Mouse (Mus musculus): Measurements from ENCODE around the gene Tctn3. TPM values are rescaled to one million over a fixed set of nuclear protein-coding genes. Genes with fewer than 3 reads are reported as not detected.

Gene Tctn3
- polyA plus RNA-seq, 1 experiment, result 27.8 TPM

DNA sequence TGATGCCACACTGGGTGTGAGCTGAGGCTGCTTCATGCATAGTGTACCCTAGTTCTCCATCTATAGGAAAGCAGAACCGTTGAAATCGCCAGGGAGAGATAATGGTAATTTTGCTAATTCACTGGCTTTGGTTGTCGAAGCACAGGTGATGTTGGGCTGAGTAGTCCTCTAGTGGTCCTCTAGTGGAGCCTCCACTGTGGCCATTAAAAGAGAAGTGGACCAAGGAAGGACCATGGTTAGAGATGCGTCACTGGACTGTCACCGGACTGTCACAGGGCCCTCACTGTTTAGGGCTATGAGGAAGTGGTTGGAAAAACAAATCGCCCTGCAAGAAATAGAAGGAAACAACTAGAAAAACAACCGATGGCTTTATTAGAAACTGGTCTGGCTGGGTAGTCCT, 25.6 kb upstream of the Tctn3 start:
- H3K27me3 ChIP-seq (ENCODE audit: control insufficient read depth, insufficient read depth, low read length), result no peaks in the 10 kb centered on the region
- H3K4me1 ChIP-seq (ENCODE audit: control insufficient read depth, insufficient read depth, low read length), result no peaks in the 10 kb centered on the region
- H3K36me3 ChIP-seq (ENCODE audit: control insufficient read depth, insufficient read depth, low read length), result no peaks in the 10 kb centered on the region
- TF ChIP-seq CTCF (IDR thresholded peaks at IDR 0.05; ENCODE audit: control insufficient read depth, insufficient read depth, insufficient replicate concordance, low read depth, low read length), result no peak
- TF ChIP-seq POLR2A (IDR thresholded peaks at IDR 0.05; ENCODE audit: control insufficient read depth, low read depth, low read length), result no peak
- H3K4me3 ChIP-seq (ENCODE audit: control insufficient read depth, low read depth, low read length), result no peak overlapping the region
- H3K27ac ChIP-seq (ENCODE audit: control insufficient read depth, insufficient read depth, low read depth, low read length), result no peak overlapping the region

GRCm38 (mm10) chr19:40637091-40637490, 25.1 kb upstream of the Tctn3 start:
- no peak for TF ChIP-seq POLR2A (IDR thresholded peaks at IDR 0.05; ENCODE audit: control insufficient read depth, low read depth, low read length)
- no peak overlapping the region for H3K27ac ChIP-seq (ENCODE audit: control insufficient read depth, insufficient read depth, low read depth, low read length)

DNA sequence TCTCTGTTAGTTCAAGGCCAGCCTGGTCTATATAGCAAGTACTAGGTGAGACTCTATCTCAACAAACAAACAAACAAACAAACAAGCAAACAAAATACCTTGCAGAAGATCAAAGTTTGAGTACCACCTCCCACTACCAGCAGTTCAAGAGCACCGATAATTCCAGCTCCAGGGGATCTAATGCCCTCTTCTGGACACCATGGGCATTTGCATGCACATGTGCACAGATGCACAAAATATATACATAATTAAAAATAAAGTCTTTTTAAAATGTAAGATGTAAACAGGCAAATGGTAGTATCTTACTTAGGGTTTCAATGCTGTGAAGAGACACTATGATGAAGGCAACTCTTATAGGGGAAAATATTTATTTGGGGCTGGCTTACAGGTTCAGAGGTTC, 21.1 kb upstream of the Tctn3 start:
- Histone ChIP-seq H3K4me1 (ENCODE audit: control insufficient read depth, insufficient read depth, low read length) (no peaks in the 10 kb centered on the region), H3K27me3 (ENCODE audit: control insufficient read depth, insufficient read depth, low read length) (no peaks in the 10 kb centered on the region), H3K36me3 (ENCODE audit: control insufficient read depth, insufficient read depth, low read length) (no peaks in the 10 kb centered on the region), H3K4me3 (ENCODE audit: control insufficient read depth, low read depth, low read length) (no peak overlapping the region), H3K27ac (ENCODE audit: control insufficient read depth, insufficient read depth, low read depth, low read length) (no peak overlapping the region)
- TF ChIP-seq POLR2A (IDR thresholded peaks at IDR 0.05; ENCODE audit: control insufficient read depth, low read depth, low read length) (no peak), CTCF (IDR thresholded peaks at IDR 0.05; ENCODE audit: control insufficient read depth, insufficient read depth, insufficient replicate concordance, low read depth, low read length) (no peak)

More at GRCm38 (mm10) chr19:40637091-40637490, 25.1 kb upstream of the Tctn3 start:
- Histone ChIP-seq H3K4me3 (ENCODE audit: control insufficient read depth, low read depth, low read length) (no peak overlapping the region), H3K27me3 (ENCODE audit: control insufficient read depth, insufficient read depth, low read length) (no peaks in the 10 kb centered on the region), H3K4me1 (ENCODE audit: control insufficient read depth, insufficient read depth, low read length) (no peaks in the 10 kb centered on the region), H3K36me3 (ENCODE audit: control insufficient read depth, insufficient read depth, low read length) (no peaks in the 10 kb centered on the region)

- no peak overlapping the region for H3K27ac ChIP-seq (ENCODE audit: control insufficient read depth, insufficient read depth, low read depth, low read length)
- no peak for TF ChIP-seq CTCF (IDR thresholded peaks at IDR 0.05; ENCODE audit: control insufficient read depth, insufficient read depth, insufficient replicate concordance, low read depth, low read length)
- TF ChIP-seq POLR2A (IDR thresholded peaks at IDR 0.05; ENCODE audit: control insufficient read depth, low read depth, low read length), result no peak
- no peaks in the 10 kb centered on the region for H3K4me1 ChIP-seq (ENCODE audit: control insufficient read depth, insufficient read depth, low read length)
- H3K4me3 ChIP-seq (ENCODE audit: control insufficient read depth, low read depth, low read length), result no peak overlapping the region
- H3K36me3 ChIP-seq (ENCODE audit: control insufficient read depth, insufficient read depth, low read length), result no peaks in the 10 kb centered on the region
- no peaks in the 10 kb centered on the region for H3K27me3 ChIP-seq (ENCODE audit: control insufficient read depth, insufficient read depth, low read length)
These were observed 20.6 kb upstream of the Tctn3 start for GRCm38 (mm10) chr19:40632668-40633067.

- Histone ChIP-seq H3K36me3 (ENCODE audit: control insufficient read depth, insufficient read depth, low read length) (no peaks in the 10 kb centered on the region), H3K27ac (ENCODE audit: control insufficient read depth, insufficient read depth, low read depth, low read length) (no peak overlapping the region), H3K4me3 (ENCODE audit: control insufficient read depth, low read depth, low read length) (no peak overlapping the region), H3K27me3 (ENCODE audit: control insufficient read depth, insufficient read depth, low read length) (no peaks in the 10 kb centered on the region), H3K4me1 (ENCODE audit: control insufficient read depth, insufficient read depth, low read length) (no peaks in the 10 kb centered on the region)
- TF ChIP-seq POLR2A (IDR thresholded peaks at IDR 0.05; ENCODE audit: control insufficient read depth, low read depth, low read length), result no peak
- no peak for TF ChIP-seq CTCF (IDR thresholded peaks at IDR 0.05; ENCODE audit: control insufficient read depth, insufficient read depth, insufficient replicate concordance, low read depth, low read length)
These were observed 20.2 kb upstream of the Tctn3 start for GRCm38 (mm10) chr19:40632193-40632592.

GRCm38 (mm10) chr19:40630606-40631005, 18.6 kb upstream of the Tctn3 start:
- H3K27ac ChIP-seq (ENCODE audit: control insufficient read depth, insufficient read depth, low read depth, low read length), result no peak overlapping the region
- TF ChIP-seq POLR2A (IDR thresholded peaks at IDR 0.05; ENCODE audit: control insufficient read depth, low read depth, low read length) (no peak), CTCF (IDR thresholded peaks at IDR 0.05; ENCODE audit: control insufficient read depth, insufficient read depth, insufficient replicate concordance, low read depth, low read length) (no peak)
- H3K4me1 ChIP-seq (ENCODE audit: control insufficient read depth, insufficient read depth, low read length), result no peaks in the 10 kb centered on the region
- H3K36me3 ChIP-seq (ENCODE audit: control insufficient read depth, insufficient read depth, low read length), result no peaks in the 10 kb centered on the region
- no peak overlapping the region for H3K4me3 ChIP-seq (ENCODE audit: control insufficient read depth, low read depth, low read length)
- H3K27me3 ChIP-seq (ENCODE audit: control insufficient read depth, insufficient read depth, low read length), result no peaks in the 10 kb centered on the region

GRCm38 (mm10) chr19:40630096-40630495, 18.1 kb upstream of the Tctn3 start:
- H3K4me1 ChIP-seq (ENCODE audit: control insufficient read depth, insufficient read depth, low read length), result no peaks in the 10 kb centered on the region
- no peaks in the 10 kb centered on the region for H3K27me3 ChIP-seq (ENCODE audit: control insufficient read depth, insufficient read depth, low read length)
- no peaks in the 10 kb centered on the region for H3K36me3 ChIP-seq (ENCODE audit: control insufficient read depth, insufficient read depth, low read length)
- no peak overlapping the region for H3K4me3 ChIP-seq (ENCODE audit: control insufficient read depth, low read depth, low read length)
- TF ChIP-seq POLR2A (IDR thresholded peaks at IDR 0.05; ENCODE audit: control insufficient read depth, low read depth, low read length) (no peak), CTCF (IDR thresholded peaks at IDR 0.05; ENCODE audit: control insufficient read depth, insufficient read depth, insufficient replicate concordance, low read depth, low read length) (no peak)
- H3K27ac ChIP-seq (ENCODE audit: control insufficient read depth, insufficient read depth, low read depth, low read length), result no peak overlapping the region

DNA sequence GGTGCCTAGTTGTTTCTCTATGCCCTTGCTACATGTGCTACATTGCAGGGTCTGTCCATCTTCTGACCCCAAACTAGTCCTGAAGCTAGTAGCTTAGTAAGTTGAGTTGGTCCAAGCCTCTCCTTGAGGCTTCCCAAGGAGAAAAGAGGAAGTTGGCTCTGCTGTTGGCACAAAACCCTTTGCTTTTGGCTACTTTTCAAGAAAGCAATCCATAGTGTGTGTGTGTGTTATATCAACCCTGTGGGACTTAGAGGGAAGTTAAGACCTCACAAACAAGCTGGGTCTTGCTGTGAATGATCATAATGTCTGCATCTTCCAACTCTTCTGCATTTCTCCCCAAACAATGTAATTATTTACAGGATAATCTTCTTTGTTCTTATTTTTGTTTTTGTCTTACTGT, 16.9 kb upstream of the Tctn3 start:
- TF ChIP-seq POLR2A (IDR thresholded peaks at IDR 0.05; ENCODE audit: control insufficient read depth, low read depth, low read length) (no peak), CTCF (IDR thresholded peaks at IDR 0.05; ENCODE audit: control insufficient read depth, insufficient read depth, insufficient replicate concordance, low read depth, low read length) (no peak)
- H3K27ac ChIP-seq (ENCODE audit: control insufficient read depth, insufficient read depth, low read depth, low read length), result no peak overlapping the region
- no peaks in the 10 kb centered on the region for H3K36me3 ChIP-seq (ENCODE audit: control insufficient read depth, insufficient read depth, low read length)

More for the DNA sequence above, 16.9 kb upstream of the Tctn3 start:
- no peaks in the 10 kb centered on the region for H3K27me3 ChIP-seq (ENCODE audit: control insufficient read depth, insufficient read depth, low read length)
- no peaks in the 10 kb centered on the region for H3K4me1 ChIP-seq (ENCODE audit: control insufficient read depth, insufficient read depth, low read length)
- H3K4me3 ChIP-seq (ENCODE audit: control insufficient read depth, low read depth, low read length), result no peak overlapping the region

All from testis, adult 2 months (tissue).